Mouse (Mus musculus) lung, postnatal 25 days (tissue): ENCODE measurements at regions not wholly inside any gene's neighbourhood (a gene's known extent, or its start where the extent isn't known, plus 50 kb on each side); places are given as distances from the start of the nearest gene placed in this dataset.

ENCODE experiments used
- DNase-seq: peaks from one replicate; pipeline ENCODE4 v3.0.0; 2022; ENCODE audit warnings: low spot score

- no peak for DNase-seq
Measured at GRCm38 (mm10) chr7:67895166-67895565, 57.5 kb upstream of the Igf1r start.

- no peak for DNase-seq
Measured at GRCm38 (mm10) chr7:67892917-67893316, 59.7 kb upstream of the Igf1r start.

GRCm38 (mm10) chr7:67883040-67883439, 69.6 kb upstream of the Igf1r start:
- DNase-seq, result no peak

GRCm38 (mm10) chr7:67882606-67883005, 70.0 kb upstream of the Igf1r start:
- DNase-seq, result no peak

- no peak for DNase-seq
Measured at GRCm38 (mm10) chr7:67878226-67878625, 74.4 kb upstream of the Igf1r start.

GRCm38 (mm10) chr7:67877587-67877986, 75.0 kb upstream of the Igf1r start:
- no peak for DNase-seq

GRCm38 (mm10) chr7:67854080-67855022, 94.8 kb upstream of the Synm start:
- DNase-seq, result no peak

GRCm38 (mm10) chr7:67852859-67853258, 93.3 kb upstream of the Synm start:
- no peak for DNase-seq

GRCm38 (mm10) chr7:67849509-67849862, 89.9 kb upstream of the Synm start:
- no peak for DNase-seq

- peak; percentile 39 for DNase-seq
Measured at GRCm38 (mm10) chr7:67848589-67849508, 89.3 kb upstream of the Synm start.

- peak; percentile 10 for DNase-seq
Measured at GRCm38 (mm10) chr7:67846796-67847195, 87.3 kb upstream of the Synm start.

GRCm38 (mm10) chr7:67836984-67837383, 77.4 kb upstream of the Synm start:
- DNase-seq, result no peak

GRCm38 (mm10) chr7:67836117-67836949, 76.8 kb upstream of the Synm start:
- DNase-seq, result no peak

GRCm38 (mm10) chr7:67831738-67832137, 72.2 kb upstream of the Synm start:
- DNase-seq, result no peak

- DNase-seq, result no peak
Measured at GRCm38 (mm10) chr7:67827386-67827785, 67.8 kb upstream of the Synm start.

- no peak for DNase-seq
Measured at GRCm38 (mm10) chr7:67826936-67827335, 67.4 kb upstream of the Synm start.

- no peak for DNase-seq
Measured at GRCm38 (mm10) chr7:67826368-67826767, 66.8 kb upstream of the Synm start.

- DNase-seq, result no peak
Measured at GRCm38 (mm10) chr7:67825636-67826280, 66.2 kb upstream of the Synm start.

- no peak for DNase-seq
Measured at GRCm38 (mm10) chr7:67823943-67824645, 64.6 kb upstream of the Synm start.

- DNase-seq, result no peak
Measured at GRCm38 (mm10) chr7:67819551-67819950, 60.0 kb upstream of the Synm start.

GRCm38 (mm10) chr7:67817556-67817955, 58.0 kb upstream of the Synm start:
- DNase-seq, result no peak
